Mouse (Mus musculus) kidney, embryonic 15.5 days (tissue): ENCODE results near the gene Abi3. TPM values are rescaled to one million over a fixed set of nuclear protein-coding genes. Genes with fewer than 3 reads are reported as not detected.
A peak's percentile ranks its signal among the peaks of the same experiment; 100 is the strongest.
"Not testable (repeated sequence)": the region's sequence is repeated elsewhere in the genome, so short reads cannot be mapped to it uniquely, and the experiment has no call there.

Experiments used
- ATAC-seq: fragments of 200-750 bp; cut with Nextera tagmentation; replicated peaks from 2 replicates; pipeline ENCODE4 v1.8.0; 2017; ENCODE audit warnings: moderate TSS enrichment; ENCODE audit not compliant: low FRiP score
- H3K27ac ChIP-seq: fragments of 300-500 bp; sonication (generic); 2 replicates; pipeline ENCODE4 v1.5.1; 2015; ENCODE audit warnings: mild to moderate bottlenecking, inconsistent platforms
- H3K27me3 ChIP-seq: fragments of 300-500 bp; sonication (generic); 2 replicates; pipeline ENCODE4 v1.6.1; 2015; ENCODE audit warnings: inconsistent platforms
- H3K36me3 ChIP-seq: fragments of 300-500 bp; sonication (generic); 2 replicates; pipeline ENCODE4 v1.6.1; 2015; ENCODE audit warnings: inconsistent platforms
- H3K4me1 ChIP-seq: fragments of 300-500 bp; sonication (generic); 2 replicates; pipeline ENCODE4 v1.6.1; 2015; ENCODE audit warnings: inconsistent platforms
- H3K4me2 ChIP-seq: fragments of 300-500 bp; sonication (generic); 2 replicates; pipeline ENCODE4 v1.6.1; 2015; ENCODE audit warnings: moderate library complexity, mild to moderate bottlenecking, inconsistent platforms
- H3K4me3 ChIP-seq: fragments of 300-500 bp; sonication (generic); replicated peaks from 2 replicates; pipeline ENCODE4 v1.5.1; 2015; ENCODE audit warnings: mild to moderate bottlenecking, inconsistent platforms
- H3K9ac ChIP-seq: fragments of 300-500 bp; sonication (generic); 2 replicates; pipeline ENCODE4 v1.6.1; 2015; ENCODE audit warnings: mild to moderate bottlenecking, inconsistent platforms
- H3K9me3 ChIP-seq: fragments of 300-500 bp; sonication (generic); replicated peaks from 2 replicates; pipeline ENCODE4 v1.6.1; 2016; ENCODE audit warnings: inconsistent platforms
- WGBS: fragments of 180-500 bp; shearing (Covaris S2); methylation state at CpG from one replicate; pipeline ENCODE4 v1.1.7; 2015; ENCODE audit warnings: mixed read lengths; 5-methylcytosine and 5-hydroxymethylcytosine counted together
- polyA plus RNA-seq: library from polyadenylated mRNA; unstranded; fragments of >200 nt; fragmentation: Nextera tagmentation; extraction: Ambion mirVana; gene quantifications from 2 replicates; pipeline ENCODE4 v1.2.1, GENCODE M21; 2015

Gene Abi3
- 10.1 and 11.4 TPM in 2 replicates for polyA plus RNA-seq

DNA sequence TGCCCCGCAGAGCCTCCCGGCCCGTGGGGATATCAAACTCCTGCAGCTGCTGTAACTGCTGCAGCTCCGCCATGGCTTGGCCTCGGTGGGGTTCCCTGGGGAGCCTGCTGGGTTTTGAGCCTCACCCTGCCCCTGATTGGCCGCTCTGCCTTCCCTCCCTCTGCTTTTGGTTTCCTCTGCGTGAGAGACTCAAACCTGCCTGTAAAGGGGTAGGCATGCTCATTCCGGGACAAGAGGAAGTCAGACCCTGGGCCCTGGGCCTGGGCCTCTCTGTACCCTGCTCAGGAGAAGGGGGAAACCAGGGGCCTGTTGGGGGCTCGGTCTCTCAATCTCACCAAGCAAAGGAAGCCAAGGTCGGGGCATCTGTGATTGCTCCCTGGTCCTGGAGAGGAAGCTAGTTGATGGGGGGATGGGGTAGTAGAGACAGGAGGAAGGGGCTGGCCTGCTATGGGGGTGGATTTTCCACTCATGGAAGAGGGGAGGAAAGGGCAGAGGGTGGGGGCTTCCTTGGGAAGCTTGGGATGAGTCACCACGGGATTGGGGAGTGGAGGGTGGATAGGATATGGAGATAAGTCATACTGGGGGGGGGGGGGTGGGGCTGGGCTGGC is at the start of gene Abi3:
Abi3 (minus strand) TSS at position 403 of the 608 bp plus-strand sequence.
- H3K27ac ChIP-seq = peak within 1 kb of the TSS; percentile 75
- H3K4me3 ChIP-seq = peak within 1 kb of the TSS; percentile 36
- peaks cover 29% of the 10 kb centered on the region for H3K4me1 ChIP-seq
- H3K4me2 ChIP-seq = peak within 1 kb of the TSS; percentile 45
- H3K36me3 ChIP-seq = no peaks in the 10 kb centered on the region
- H3K9ac ChIP-seq = peak within 1 kb of the TSS; percentile 23; the same call in 1 of the 2 replicates
- peaks cover 24% of the 10 kb centered on the region for H3K27me3 ChIP-seq
- WGBS = 12% methylated on average over 11 of the region's 11 CpGs
- H3K9me3 ChIP-seq = no peaks in the 10 kb centered on the region
- ATAC-seq = peak; percentile 77; the same call in 1 of the 2 replicates

DNA sequence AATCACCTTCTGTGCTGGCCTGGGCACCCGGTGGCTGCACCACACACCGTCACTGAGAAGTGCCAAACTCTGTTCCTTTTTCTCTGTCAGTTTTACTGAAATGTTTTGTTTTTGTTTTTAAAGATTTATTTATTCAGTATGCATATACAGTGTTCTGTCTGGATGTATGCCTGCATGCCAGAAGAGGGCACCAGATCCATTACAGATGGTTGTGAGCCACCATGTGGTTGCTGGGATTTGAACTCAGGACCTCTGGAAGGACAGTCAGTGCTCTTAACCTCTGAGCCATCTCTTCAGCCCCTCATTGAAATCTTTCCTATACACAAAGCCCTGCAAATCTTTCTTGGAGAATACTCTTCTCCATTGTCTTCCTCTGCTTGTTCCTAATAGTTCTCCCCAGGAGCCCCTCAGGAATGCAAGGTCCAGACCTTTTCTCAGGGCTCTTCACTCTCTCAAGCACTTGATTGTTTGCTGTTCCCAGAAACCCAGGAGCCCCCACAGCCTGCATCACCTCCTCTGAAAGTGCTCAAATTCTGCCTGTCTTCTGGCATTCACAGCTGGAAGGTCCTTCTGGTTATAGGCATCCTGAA is 48.3 kb upstream of the Abi3 start:
- H3K27ac ChIP-seq = no peak overlapping the region
- 78% methylated on average over 2 of the region's 2 CpGs for WGBS
- H3K4me2 ChIP-seq = no peak overlapping the region
- H3K9ac ChIP-seq = no peak overlapping the region
- no peak overlapping the region for H3K4me3 ChIP-seq
- no peak for ATAC-seq
- no peaks in the 10 kb centered on the region for H3K9me3 ChIP-seq
- H3K36me3 ChIP-seq = no peaks in the 10 kb centered on the region
- no peaks in the 10 kb centered on the region for H3K27me3 ChIP-seq
- no peaks in the 10 kb centered on the region for H3K4me1 ChIP-seq

DNA sequence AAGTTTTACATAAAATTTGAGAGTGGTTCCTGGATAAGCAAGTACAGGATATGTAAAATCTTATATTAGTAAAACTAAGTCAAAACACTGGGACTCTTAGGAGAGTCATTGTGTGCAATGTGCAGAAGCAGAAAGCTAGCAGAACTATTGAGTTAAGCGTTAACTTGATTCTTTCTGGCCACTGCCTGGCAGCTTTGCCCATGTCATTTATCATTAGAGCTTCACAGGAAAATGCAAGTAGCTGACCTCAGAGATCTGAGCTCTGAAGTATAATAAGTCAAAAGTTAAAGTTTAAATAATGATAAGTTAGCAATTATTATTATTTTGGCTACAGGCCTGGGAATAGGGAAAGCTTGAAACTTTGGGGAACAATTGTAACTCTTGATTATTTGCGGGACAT is 37.6 kb upstream of the Abi3 start:
- not testable (repeated sequence) for H3K9ac ChIP-seq, H3K27me3 ChIP-seq, H3K27ac ChIP-seq, H3K36me3 ChIP-seq, H3K4me3 ChIP-seq, H3K9me3 ChIP-seq, H3K4me1 ChIP-seq, H3K4me2 ChIP-seq, ATAC-seq
- WGBS = 62% methylated on average over 2 of the region's 2 CpGs

DNA sequence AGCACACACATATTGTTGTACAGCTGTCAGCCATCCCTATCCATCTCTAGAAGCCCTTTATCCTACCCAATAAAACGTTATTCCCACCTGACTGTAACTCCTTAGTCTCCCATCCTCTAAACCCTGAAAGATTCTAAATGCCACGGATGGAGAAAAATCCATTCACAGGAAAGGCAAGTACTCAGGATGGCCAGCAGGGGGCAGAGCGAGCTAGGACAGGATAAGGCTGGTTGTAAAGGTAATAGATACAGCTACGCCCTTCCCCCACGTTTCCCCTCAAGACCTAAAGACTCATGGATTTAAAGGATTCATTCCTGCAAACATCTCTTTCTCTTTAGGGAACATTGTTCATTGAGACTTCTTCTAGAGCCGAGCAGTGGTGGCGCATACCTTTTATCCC is 34.0 kb upstream of the Abi3 start:
- ATAC-seq = no peak

DNA sequence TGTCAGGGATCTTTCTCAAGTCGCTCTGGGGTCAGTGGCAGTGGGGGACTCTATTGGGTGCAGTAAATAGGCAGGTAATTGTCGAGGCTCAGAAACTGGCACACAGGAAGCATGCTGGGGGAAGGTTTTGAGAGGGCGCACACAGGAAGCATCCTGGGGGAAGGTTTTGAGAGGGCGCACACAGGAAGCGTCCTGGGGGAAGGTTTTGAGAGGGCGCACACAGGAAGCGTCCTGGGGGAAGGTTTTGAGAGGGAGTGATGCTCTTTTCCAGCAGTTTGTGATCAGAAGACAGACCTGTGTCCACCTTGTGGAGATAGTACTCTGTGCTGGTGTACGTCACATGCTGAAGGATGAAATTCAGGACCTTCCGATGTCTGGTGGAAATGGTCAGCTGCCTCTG is 33.5 kb upstream of the Abi3 start:
- Histone ChIP-seq H3K4me3 (no peak overlapping the region), H3K4me2 (peak overlapping the region; percentile 44), H3K4me1 (no peaks in the 10 kb centered on the region), H3K9ac (no peak overlapping the region), H3K36me3 (no peaks in the 10 kb centered on the region), H3K27ac (no peak overlapping the region), H3K27me3 (no peaks in the 10 kb centered on the region; the same call in 1 of the 2 replicates), H3K9me3 (no peaks in the 10 kb centered on the region)
- 34% methylated on average over 9 of the region's 9 CpGs for WGBS
- ATAC-seq = no peak

More for the DNA sequence above, 34.0 kb upstream of the Abi3 start:
- no peaks in the 10 kb centered on the region for H3K9me3 ChIP-seq
- no peak overlapping the region for H3K9ac ChIP-seq
- no peaks in the 10 kb centered on the region for H3K4me1 ChIP-seq
- 19% methylated on average over 7 of the region's 7 CpGs for WGBS
- peak overlapping the region; percentile 44 for H3K4me2 ChIP-seq
- no peaks in the 10 kb centered on the region; the same call in 1 of the 2 replicates for H3K27me3 ChIP-seq
- no peaks in the 10 kb centered on the region for H3K36me3 ChIP-seq
- H3K4me3 ChIP-seq = no peak overlapping the region
- no peak overlapping the region for H3K27ac ChIP-seq

DNA sequence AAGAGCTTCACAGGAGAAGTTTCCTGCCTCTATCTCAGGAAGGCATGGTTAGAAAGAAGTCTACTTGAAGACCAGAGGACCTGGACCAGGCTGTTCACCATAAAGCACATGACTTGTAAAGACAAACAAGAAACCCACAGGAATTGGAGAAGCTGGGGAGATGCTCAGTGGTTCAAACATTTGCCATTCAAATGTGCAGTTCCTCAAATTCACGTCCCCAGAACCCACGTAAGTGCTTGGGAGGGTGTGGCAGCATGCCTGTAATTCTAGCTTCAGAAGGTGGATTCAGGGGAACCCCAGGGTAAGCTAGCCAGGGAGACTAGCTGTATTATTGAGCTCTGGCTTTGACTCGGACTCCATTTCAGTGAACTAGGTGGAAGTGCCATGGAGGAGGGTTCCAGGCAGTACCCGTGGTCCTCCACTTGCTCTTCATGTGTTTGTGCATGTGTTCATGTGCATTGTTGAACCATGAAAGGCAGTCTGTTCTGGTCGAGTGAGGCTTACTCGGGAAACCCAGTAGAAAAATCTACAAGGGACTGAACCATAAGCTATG is 27.7 kb upstream of the Abi3 start:
- no peak overlapping the region for H3K4me3 ChIP-seq
- H3K27me3 ChIP-seq = no peaks in the 10 kb centered on the region
- WGBS = 72% methylated on average over 6 of the region's 6 CpGs
- no peaks in the 10 kb centered on the region for H3K36me3 ChIP-seq
- H3K9ac ChIP-seq = no peak overlapping the region
- H3K27ac ChIP-seq = no peak overlapping the region
- H3K4me2 ChIP-seq = no peak overlapping the region
- H3K4me1 ChIP-seq = no peaks in the 10 kb centered on the region
- no peak for ATAC-seq
- H3K9me3 ChIP-seq = no peaks in the 10 kb centered on the region

DNA sequence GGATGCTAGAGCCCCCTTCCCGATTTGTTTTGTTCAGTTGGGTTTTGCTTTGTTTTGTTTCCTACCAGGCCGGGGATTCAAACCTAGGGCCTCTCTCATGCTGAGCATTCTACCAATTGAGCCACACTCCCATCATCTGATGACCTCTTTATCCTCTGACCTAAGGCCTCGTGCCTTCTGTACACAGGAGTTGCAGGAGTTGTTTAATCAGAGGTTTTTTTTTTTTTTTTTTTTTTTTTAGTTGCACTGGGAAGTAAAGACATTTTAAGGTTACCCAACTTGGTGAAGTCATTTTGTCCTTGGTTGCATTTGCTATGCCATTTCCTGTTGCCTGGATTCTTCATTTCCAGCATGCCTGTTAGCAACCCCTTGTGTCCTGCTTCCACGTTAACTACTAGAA is 27.2 kb upstream of the Abi3 start:
- no peak overlapping the region for H3K4me3 ChIP-seq
- H3K4me1 ChIP-seq = no peaks in the 10 kb centered on the region
- H3K27me3 ChIP-seq = no peaks in the 10 kb centered on the region
- H3K9ac ChIP-seq = no peak overlapping the region
- no peaks in the 10 kb centered on the region for H3K9me3 ChIP-seq
- no peak for ATAC-seq
- no peak overlapping the region for H3K4me2 ChIP-seq
- no peak overlapping the region for H3K27ac ChIP-seq
- no peaks in the 10 kb centered on the region for H3K36me3 ChIP-seq
- 81% methylated on average over 4 of the region's 4 CpGs for WGBS

DNA sequence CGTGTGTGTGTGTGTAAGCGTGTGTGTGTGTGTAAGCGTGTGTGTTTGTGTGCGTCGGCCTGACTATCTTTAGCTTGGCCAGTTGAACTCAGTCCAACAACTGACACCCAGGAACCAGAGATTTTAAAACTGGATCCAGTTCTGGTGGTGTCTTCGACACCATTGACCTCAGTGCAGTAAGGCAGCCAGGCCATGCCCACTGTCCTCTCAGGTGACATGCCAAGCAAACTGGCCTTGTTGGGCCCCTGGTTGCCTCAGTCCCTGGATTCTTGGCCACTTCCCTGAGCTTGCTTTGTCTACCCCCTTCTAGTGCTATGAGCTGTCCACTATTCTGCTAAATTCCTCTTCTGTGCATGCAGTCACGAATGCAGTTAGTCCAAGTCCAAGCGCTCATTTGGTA is 19.1 kb upstream of the Abi3 start:
- H3K36me3 ChIP-seq = no peaks in the 10 kb centered on the region
- H3K27ac ChIP-seq = no peak overlapping the region
- H3K9ac ChIP-seq = no peak overlapping the region
- H3K4me3 ChIP-seq = no peak overlapping the region
- no peaks in the 10 kb centered on the region for H3K27me3 ChIP-seq
- ATAC-seq = no peak
- H3K9me3 ChIP-seq = no peaks in the 10 kb centered on the region
- 93% methylated on average over 8 of the region's 8 CpGs for WGBS
- H3K4me1 ChIP-seq = peaks cover 16% of the 10 kb centered on the region
- no peak overlapping the region for H3K4me2 ChIP-seq

DNA sequence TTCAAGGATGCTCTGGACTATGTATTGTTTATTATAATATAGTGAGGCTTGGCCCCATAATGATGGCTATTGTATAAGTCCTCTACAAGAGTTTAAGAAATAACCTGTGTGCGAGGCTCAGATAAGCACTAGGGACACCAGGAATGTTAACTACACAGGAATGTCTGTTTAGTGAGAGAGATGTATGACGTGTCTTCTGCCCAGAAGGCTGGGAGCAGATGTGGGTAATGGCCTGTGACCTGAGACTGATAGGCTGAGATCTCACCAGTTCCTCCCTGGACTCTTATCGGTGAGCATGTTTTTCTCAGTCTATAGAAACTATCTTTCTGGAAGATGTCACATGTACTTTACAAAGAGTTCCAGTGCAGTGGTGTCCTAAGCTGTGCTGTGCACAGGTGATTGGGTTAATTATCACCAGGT is 17.8 kb upstream of the Abi3 start:
- Histone ChIP-seq H3K27me3 (no peaks in the 10 kb centered on the region), H3K27ac (peak overlapping the region; percentile 97), H3K36me3 (no peaks in the 10 kb centered on the region), H3K4me3 (peak overlapping the region; percentile 84), H3K9ac (peak overlapping the region; percentile 74; the same call in 1 of the 2 replicates), H3K4me2 (peak overlapping the region; percentile 67), H3K9me3 (no peaks in the 10 kb centered on the region), H3K4me1 (peaks cover 16% of the 10 kb centered on the region)
- ATAC-seq = no peak
- WGBS = 14% methylated on average over 3 of the region's 3 CpGs

DNA sequence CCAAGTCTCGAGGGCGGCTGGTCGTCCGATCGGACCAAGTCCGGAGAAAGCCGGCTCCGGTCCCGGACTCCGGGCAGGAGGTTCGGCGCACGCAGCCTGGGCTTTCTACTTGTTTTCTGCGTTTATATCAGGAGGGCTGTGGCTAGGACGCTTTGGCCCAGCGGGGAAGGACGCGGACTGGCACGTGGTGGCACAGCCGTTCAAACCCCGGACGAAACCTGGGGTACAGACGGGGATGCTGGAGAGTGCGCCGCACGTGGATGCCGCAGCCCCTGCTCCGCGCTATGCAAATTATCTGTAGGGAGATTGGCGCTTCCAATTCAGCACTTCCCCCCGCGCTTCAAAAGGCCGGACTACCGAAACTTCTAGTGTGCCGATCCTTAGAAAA is 17.2 kb upstream of the Abi3 start:
- under 1% methylated on average over 35 of the region's 35 CpGs for WGBS
- Histone ChIP-seq H3K4me1 (peaks cover 16% of the 10 kb centered on the region), H3K27ac (peak overlapping the region; percentile 97), H3K4me2 (peak overlapping the region; percentile 67), H3K36me3 (no peaks in the 10 kb centered on the region), H3K9ac (peak overlapping the region; percentile 74), H3K9me3 (no peaks in the 10 kb centered on the region), H3K27me3 (no peaks in the 10 kb centered on the region), H3K4me3 (peak overlapping the region; percentile 84)
- ATAC-seq = peak; percentile 55

DNA sequence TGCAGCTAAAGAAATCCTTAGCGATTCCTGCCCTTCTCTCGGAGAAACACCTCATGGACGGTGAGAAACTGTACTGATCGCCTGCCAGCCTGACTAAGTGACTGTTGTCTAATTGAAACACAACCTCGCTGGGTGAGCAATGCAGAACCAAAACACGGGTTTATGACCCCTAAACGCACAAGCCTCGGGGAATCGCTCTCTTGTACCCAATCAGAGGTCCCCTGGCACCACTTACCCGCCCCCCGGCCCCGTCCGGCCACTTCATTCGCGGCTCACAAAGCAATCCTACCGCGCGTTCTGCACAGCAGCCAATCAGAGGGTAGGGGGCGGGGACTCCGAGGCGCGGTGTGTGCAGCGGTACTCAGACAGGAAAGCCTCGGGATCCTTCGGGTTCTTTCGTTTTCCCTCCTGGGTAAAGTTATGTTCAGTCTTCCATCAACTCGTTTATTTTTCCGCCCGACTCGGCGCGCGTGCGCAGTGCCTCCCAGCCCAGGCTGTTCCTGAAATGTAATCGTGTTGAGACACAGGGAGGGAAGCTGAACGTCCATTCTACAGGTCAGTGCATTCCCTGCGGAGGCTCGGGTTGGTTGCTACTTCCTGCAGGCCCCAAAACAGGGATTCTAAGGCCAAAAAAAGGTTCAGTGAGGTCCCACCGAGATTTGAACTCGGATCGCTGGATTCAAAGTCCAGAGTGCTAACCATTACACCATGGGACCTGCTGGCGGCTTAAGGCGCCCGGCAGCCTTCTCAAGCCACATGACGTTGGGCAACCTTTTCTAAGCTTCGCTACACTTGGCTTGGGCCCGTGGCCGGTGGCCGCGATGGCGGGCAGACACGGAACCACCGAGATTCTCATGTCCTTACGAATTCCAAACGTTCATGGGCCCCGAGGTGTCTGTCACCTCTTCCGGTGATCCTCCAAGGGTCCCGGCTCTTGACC is 16.5 kb upstream of the Abi3 start:
- no peaks in the 10 kb centered on the region for H3K36me3 ChIP-seq
- peak; percentile 99 for ATAC-seq
- H3K27me3 ChIP-seq = no peaks in the 10 kb centered on the region
- peak overlapping the region; percentile 67 for H3K4me2 ChIP-seq
- H3K4me1 ChIP-seq = peaks cover 16% of the 10 kb centered on the region
- H3K27ac ChIP-seq = peak overlapping the region; percentile 97
- peak overlapping the region; percentile 84 for H3K4me3 ChIP-seq
- WGBS = under 1% methylated on average over 58 of the region's 58 CpGs
- H3K9ac ChIP-seq = peak overlapping the region; percentile 74
- no peaks in the 10 kb centered on the region for H3K9me3 ChIP-seq
